Mouse (Mus musculus): ENCODE data around the gene Gbp8. TPM values are rescaled to one million over a fixed set of nuclear protein-coding genes. Genes with fewer than 3 reads are reported as not detected.
"Not testable (repeated sequence)": the region's sequence is repeated elsewhere in the genome, so short reads cannot be mapped to it uniquely, and the experiment has no call there.

Gene Gbp8
- polyA plus RNA-seq, 1 experiment from 2014 or later, result 0.22 TPM

DNA sequence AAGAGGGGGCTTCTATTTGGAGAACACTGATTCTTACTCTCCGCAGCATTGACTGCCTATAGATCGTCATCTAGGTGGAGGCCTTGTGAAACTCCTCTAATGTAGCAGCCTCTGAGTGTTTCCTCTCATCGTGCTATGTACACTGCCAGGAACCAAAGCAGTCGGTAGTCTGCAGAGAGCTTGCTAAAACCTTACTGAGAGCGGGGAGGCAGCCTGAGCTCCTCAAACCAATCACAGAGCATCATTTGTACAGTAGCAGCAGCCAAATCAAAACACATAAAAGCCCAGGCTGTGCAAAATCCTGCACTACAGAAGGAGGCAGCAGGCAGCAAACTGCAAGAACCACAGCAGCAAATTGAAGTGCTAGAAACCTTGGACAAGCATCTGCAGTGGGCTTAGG, 25.7 kb downstream of the Gbp8 start:
- no peak for ATAC-seq (ENCODE audit: low FRiP score)
- Histone ChIP-seq H3K9me3 (no peaks in the 10 kb centered on the region), H3K27ac (no peak overlapping the region), H3K27me3 (no peaks in the 10 kb centered on the region), H3K4me1 (no peaks in the 10 kb centered on the region), H3K4me2 (no peak overlapping the region), H3K4me3 (replicated peaks) (no peak overlapping the region), H3K9ac (no peak overlapping the region), H3K36me3 (replicated peaks) (no peaks in the 10 kb centered on the region)
- WGBS, result 89% methylated on average over 5 of the region's 5 CpGs

DNA sequence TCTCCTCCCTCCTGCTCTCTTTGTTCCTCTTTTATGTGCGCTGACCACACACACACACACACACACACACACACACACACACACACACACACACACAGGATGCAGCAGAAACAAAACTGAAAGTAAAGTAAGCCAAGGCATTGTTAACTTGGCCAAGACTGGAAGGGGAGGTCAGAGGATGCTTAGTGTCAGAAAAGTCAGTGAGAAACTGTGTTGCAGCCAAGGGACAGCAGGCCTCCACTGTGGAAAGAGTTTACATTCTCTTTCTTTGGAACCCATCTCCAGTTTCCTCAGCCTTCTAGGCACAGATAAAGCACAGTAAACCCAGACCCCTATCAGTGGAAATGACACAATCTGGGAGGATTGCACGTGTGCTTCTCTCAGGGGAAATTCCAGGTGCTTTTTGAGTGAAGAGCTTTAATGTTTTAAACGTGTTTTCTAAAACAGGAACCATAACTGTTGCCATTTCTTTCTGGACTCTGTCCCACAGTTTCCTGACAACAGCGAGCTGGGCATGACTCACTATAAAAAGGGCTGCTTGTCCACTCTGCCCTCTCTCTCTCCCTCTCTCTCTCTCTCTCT, 29.0 kb downstream of the Gbp8 start:
- not testable (repeated sequence) for H3K27ac ChIP-seq; H3K4me2 ChIP-seq; H3K4me1 ChIP-seq; H3K36me3 ChIP-seq (replicated peaks); H3K27me3 ChIP-seq; H3K9ac ChIP-seq; ATAC-seq (ENCODE audit: low FRiP score); H3K9me3 ChIP-seq; H3K4me3 ChIP-seq (replicated peaks)
- 21% methylated on average over 4 of the region's 4 CpGs for WGBS

DNA sequence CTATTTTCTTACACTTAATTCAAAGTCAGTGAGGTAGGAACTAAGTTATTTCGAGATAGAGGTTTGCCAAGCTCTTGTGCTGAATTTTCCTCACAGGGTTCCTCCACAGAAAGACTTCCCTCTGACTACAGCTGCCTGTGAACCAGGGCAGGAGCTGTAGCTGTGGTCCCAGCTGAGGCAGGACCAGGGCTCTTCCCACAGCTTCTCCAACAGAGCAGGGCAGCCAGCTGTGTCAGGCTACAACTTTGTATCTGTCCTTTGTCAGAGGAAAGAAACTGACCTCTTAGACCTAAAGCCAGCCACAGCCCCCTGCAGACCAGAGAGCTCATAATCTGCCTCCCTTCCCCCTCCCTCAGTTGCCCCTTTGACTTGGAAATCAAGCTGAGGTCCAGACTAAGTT, 29.6 kb downstream of the Gbp8 start:
- not testable (repeated sequence) for H3K36me3 ChIP-seq (replicated peaks); H3K4me1 ChIP-seq; H3K4me2 ChIP-seq; H3K4me3 ChIP-seq (replicated peaks); H3K9ac ChIP-seq; H3K27me3 ChIP-seq; H3K27ac ChIP-seq; ATAC-seq (ENCODE audit: low FRiP score); H3K9me3 ChIP-seq
- WGBS, result 33% methylated on average over 1 of the region's 1 CpGs

DNA sequence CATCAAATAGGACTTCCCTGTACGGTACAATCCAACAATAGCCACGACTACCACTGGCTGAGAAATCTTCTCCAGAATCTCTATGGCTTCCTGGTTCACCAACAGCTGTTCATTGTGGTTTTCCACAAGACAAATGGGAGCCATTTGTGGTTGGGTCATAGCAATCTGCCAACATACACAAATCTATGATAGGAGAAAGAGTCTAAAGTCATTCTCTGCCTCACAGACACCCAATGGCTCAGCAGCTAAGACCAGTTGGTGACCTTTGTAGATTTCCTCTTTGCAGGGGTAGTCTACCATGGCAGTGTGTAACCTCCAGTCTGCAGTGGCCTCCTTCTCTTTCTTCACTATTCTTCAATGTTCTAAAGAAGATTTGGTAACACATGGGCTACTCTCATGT, 33.7 kb downstream of the Gbp8 start:
- H3K27ac ChIP-seq; H3K9ac ChIP-seq; H3K27me3 ChIP-seq; ATAC-seq (ENCODE audit: low FRiP score); H3K4me1 ChIP-seq; H3K9me3 ChIP-seq; H3K4me2 ChIP-seq; H3K4me3 ChIP-seq (replicated peaks); H3K36me3 ChIP-seq (replicated peaks): not testable (repeated sequence)
- 89% methylated on average over 2 of the region's 2 CpGs for WGBS

DNA sequence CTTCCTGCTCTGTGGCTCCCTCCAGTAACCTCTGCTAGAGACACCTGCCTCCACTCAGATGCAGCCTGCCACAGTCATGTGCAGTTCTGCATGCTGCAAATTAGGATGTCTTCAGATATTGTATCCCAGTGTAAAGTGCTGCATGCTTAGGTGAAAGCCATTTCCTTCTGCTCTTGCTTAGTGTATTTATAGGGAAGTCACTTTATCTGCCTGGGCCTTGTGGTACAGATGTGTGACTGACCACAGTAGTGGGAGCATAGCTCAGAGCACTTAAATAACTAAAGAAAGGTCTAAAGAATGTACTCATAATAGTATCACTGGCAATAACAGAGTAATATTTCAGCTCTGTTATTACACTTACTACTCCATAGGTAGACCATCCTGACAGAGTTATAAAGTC, 57.4 kb downstream of the Gbp8 start:
- no peak for ATAC-seq (ENCODE audit: low FRiP score)
- H3K27me3 ChIP-seq, result no peaks in the 10 kb centered on the region
- peaks cover 4% of the 10 kb centered on the region; the same call in 1 of the 2 replicates for H3K9me3 ChIP-seq
- H3K27ac ChIP-seq, result no peak overlapping the region
- H3K4me3 ChIP-seq (replicated peaks), result no peak overlapping the region
- no peaks in the 10 kb centered on the region for H3K4me1 ChIP-seq
- no peak overlapping the region for H3K4me2 ChIP-seq
- no peaks in the 10 kb centered on the region for H3K36me3 ChIP-seq (replicated peaks)
- no peak overlapping the region for H3K9ac ChIP-seq

DNA sequence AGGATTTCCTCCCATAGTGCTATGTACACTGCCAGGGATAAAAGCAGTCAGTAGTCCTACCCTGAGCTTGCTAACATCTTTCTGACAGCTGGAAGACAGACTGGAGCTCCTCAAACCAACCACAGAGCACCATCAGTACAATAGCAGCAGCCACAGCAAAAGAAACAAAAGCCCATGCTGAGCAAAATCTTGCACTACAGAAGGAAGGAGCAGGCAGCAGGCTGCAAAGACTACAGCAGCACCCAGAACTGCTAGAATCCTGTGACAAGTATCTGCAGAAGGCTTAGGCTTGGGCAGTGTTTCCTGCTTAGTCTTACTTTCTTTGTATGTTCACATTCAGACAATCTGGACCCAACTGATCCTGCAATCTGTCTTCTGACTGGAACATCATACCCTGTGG, 71.0 kb downstream of the Gbp8 start:
- H3K9ac ChIP-seq; H3K27me3 ChIP-seq; H3K27ac ChIP-seq; H3K4me1 ChIP-seq; H3K4me2 ChIP-seq; H3K4me3 ChIP-seq (replicated peaks); H3K9me3 ChIP-seq; ATAC-seq (ENCODE audit: low FRiP score); H3K36me3 ChIP-seq (replicated peaks): not testable (repeated sequence)

DNA sequence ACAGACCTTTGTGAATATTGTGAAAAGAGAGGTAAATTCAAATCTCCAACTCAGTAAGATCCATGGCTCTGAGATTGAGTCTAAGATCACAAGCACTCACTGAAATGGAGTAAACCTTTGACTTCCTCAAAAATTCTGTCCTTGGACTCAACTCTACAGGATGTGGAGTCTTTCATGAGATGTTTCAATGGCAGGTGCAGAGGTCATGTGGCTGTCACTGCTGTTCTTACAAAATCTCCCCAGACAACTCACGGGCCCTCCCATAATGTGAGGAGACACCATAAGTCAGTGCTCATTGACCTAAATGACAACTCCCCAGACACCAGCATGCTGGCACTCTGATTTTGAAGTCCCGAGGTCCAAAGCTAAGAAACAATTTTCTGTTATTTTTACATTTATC, 74.9 kb downstream of the Gbp8 start:
- not testable (repeated sequence) for H3K4me1 ChIP-seq; ATAC-seq (ENCODE audit: low FRiP score); H3K27me3 ChIP-seq; H3K27ac ChIP-seq; H3K36me3 ChIP-seq (replicated peaks); H3K4me3 ChIP-seq (replicated peaks); H3K4me2 ChIP-seq; H3K9me3 ChIP-seq; H3K9ac ChIP-seq
- 75% methylated on average over 2 of the region's 2 CpGs for WGBS

DNA sequence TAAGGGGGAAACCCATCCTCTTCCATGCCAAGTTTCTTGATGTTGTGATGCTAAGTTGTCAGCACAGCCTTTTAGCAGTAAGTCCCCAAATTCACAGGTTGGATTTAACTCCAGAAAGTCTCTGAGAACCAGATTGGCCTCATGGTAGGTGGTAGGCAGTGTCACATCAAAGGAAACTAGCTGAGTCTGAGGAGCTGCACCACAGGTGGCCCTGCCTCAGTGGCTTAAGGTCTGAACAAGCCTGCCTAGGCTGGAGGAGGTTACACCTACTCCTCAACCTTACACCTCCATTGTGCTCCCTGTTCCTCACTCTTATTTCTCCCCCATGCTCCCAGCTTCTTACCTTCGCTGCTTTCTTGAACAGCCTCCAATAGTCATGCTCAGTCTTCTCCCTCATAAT, 76.0 kb downstream of the Gbp8 start:
- 84% methylated on average over 1 of the region's 1 CpGs for WGBS
- Histone ChIP-seq H3K9ac (no peak overlapping the region), H3K9me3 (no peaks in the 10 kb centered on the region), H3K4me3 (replicated peaks) (no peak overlapping the region), H3K4me2 (no peak overlapping the region), H3K36me3 (replicated peaks) (no peaks in the 10 kb centered on the region), H3K27me3 (no peaks in the 10 kb centered on the region), H3K4me1 (no peaks in the 10 kb centered on the region), H3K27ac (no peak overlapping the region)
- ATAC-seq (ENCODE audit: low FRiP score), result no peak

DNA sequence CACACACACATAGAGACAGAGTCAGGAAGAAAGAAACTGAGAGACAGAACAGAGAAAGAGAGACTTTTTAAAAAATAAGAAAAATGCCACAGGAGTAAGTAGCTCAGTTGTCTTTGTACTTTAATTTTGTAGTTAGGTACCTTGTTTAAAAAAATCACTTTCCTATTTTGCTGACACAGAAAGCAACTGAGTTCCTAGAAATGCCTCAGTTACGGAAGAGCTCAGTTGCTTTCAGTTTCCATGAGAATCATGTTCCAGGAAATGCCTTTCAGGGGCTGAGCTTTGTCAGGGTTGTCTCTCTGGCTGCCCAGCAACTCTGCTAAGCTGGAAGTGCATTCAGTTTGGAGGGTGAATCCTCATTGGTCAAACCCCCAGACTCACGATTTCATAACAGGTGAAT, 76.9 kb downstream of the Gbp8 start:
- not testable (repeated sequence) for H3K27ac ChIP-seq; H3K4me2 ChIP-seq; H3K4me3 ChIP-seq (replicated peaks); H3K9me3 ChIP-seq; H3K4me1 ChIP-seq; ATAC-seq (ENCODE audit: low FRiP score); H3K27me3 ChIP-seq; H3K9ac ChIP-seq; H3K36me3 ChIP-seq (replicated peaks)
- WGBS, result 82% methylated on average over 2 of the region's 2 CpGs

DNA sequence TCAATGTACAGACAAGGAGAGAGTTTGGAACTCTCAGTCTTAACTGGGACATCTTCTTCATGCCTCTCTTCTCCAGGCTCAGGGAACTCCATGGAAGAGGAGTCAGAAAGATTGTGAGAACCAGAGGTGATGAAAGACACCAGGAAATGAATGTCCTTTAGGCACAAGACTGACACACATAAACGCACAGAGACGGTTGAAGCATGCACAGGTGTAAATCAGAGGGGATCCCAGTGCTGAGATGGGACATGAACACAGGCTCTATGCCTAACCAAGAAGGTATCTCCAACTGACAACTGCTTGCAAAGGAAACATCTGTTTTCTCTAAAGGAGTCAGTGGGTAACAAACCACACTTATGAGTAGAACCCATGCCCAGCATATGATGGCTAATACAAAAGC, 79.1 kb downstream of the Gbp8 start:
- Histone ChIP-seq H3K4me2 (no peak overlapping the region), H3K9ac (no peak overlapping the region), H3K4me3 (replicated peaks) (no peak overlapping the region), H3K27me3 (no peaks in the 10 kb centered on the region), H3K36me3 (replicated peaks) (no peaks in the 10 kb centered on the region), H3K27ac (no peak overlapping the region), H3K4me1 (no peaks in the 10 kb centered on the region; the same call in 1 of the 2 replicates), H3K9me3 (no peaks in the 10 kb centered on the region)
- no peak for ATAC-seq (ENCODE audit: low FRiP score)
- WGBS, result 92% methylated on average over 2 of the region's 2 CpGs

DNA sequence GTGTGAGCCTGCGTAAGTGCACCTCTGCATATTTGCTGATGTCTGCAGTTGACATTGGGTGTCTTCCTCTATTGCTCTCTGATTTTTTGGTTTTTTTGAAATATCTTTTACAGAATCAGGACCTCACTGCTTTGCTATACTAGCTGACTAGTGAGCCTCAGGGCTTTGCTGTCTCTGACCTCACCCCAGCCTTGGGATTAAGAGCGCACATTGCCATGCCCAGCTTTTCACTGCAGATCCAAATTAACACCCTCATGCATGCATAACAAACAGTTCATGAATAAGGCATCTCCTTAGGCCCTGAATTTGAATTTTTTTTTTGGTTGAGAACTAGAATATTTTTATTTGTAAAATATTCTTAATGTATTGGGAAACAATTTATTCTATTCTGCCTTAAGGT, 84.1 kb downstream of the Gbp8 start:
- Histone ChIP-seq H3K4me1 (no peaks in the 10 kb centered on the region; the same call in 1 of the 2 replicates), H3K27ac (no peak overlapping the region), H3K27me3 (no peaks in the 10 kb centered on the region), H3K4me3 (replicated peaks) (no peak overlapping the region), H3K4me2 (no peak overlapping the region), H3K36me3 (replicated peaks) (no peaks in the 10 kb centered on the region), H3K9me3 (no peaks in the 10 kb centered on the region), H3K9ac (no peak overlapping the region)
- ATAC-seq (ENCODE audit: low FRiP score), result no peak
- 69% methylated on average over 2 of the region's 2 CpGs for WGBS

DNA sequence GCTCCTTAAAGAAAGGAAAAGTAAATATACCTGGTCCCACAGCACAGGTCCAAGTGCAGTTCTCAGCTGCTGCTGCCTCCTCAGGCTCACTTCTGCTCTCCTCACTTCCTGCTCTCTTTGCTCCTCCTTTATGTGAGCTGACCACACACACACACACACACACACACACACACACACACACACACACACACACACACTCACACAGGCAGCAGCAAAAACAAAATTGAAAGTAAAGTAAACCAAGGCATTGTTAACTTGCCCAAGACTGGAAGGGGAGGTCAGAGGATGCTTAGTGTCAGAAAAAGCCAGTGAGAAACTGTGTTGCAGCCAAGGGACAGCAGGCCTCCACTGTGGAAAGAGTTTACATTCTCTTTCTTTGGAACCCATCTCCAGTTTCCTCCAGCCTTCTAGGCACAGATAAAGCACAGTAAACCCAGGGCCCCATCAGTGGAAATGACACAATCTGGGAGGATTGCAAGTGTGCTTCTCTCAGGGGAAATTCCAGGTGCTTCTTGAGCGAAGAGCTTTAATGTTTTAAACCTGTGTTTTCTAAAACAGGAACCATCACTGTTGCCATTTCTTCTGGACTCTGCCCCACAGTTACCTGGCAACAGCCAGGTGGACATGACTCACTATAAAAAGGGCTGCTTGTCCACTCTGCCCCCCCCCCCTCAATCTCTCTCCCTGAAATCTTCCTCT, 85.7 kb downstream of the Gbp8 start:
- H3K27me3 ChIP-seq; ATAC-seq (ENCODE audit: low FRiP score); H3K27ac ChIP-seq; H3K4me2 ChIP-seq; H3K4me3 ChIP-seq (replicated peaks); H3K9ac ChIP-seq; H3K36me3 ChIP-seq (replicated peaks); H3K9me3 ChIP-seq; H3K4me1 ChIP-seq: not testable (repeated sequence)
- WGBS, result 82% methylated on average over 1 of the region's 1 CpGs

DNA sequence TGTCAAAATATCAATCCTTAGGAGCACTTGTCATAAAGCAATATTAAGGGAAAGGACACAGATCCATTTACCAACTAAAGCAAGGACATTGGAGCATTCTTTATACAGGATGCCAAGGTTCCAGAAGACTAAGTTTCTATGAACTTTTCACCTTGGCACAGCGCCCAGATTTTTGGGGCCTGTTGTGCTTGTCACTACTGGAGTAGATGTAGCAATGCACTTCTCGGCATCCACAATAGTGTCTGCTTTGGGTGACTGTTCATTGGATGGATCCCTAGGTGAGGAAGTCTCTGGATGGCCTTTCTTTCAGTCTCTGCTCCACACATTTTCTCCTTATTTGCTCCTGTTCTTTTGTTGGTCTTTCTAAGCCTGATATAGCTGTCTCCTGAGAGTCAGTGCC, 107.0 kb downstream of the Gbp8 start:
- WGBS, result 89% methylated on average over 2 of the region's 2 CpGs
- Histone ChIP-seq H3K9me3 (no peaks in the 10 kb centered on the region), H3K4me3 (replicated peaks) (no peak overlapping the region), H3K4me2 (no peak overlapping the region), H3K4me1 (no peaks in the 10 kb centered on the region), H3K27me3 (no peaks in the 10 kb centered on the region), H3K36me3 (replicated peaks) (no peaks in the 10 kb centered on the region), H3K9ac (no peak overlapping the region), H3K27ac (no peak overlapping the region)
- no peak for ATAC-seq (ENCODE audit: low FRiP score)
